Mouse (Mus musculus) MEL (cell line): Measurements from ENCODE around the gene Babam2. TPM values are rescaled to one million over a fixed set of nuclear protein-coding genes. Genes with fewer than 3 reads are reported as not detected.

Source experiments
- DNase-seq: peaks from one replicate; pipeline ENCODE4 v3.0.0; 2011; ENCODE audit warnings: low read depth, low spot score
- H3K27ac ChIP-seq: 2 replicates; pipeline ENCODE4 v1.5.1; 2012; ENCODE audit warnings: low read depth, mild to moderate bottlenecking, control low read depth, low read length, moderate library complexity; ENCODE audit not compliant: control insufficient read depth
- H3K27me3 ChIP-seq, 2 experiments: fragments of 150-350 bp in 1 of 2; sonication (generic) in 1 of 2; 2 replicates each; pipeline ENCODE4 v1.6.1; 2012; ENCODE audit warnings: low read length in 2 of 2, mild to moderate bottlenecking in 2 of 2, improper control_type of control experiment in 1 of 2, moderate library complexity in 1 of 2; ENCODE audit not compliant: insufficient read depth in 2 of 2, control insufficient read depth in 1 of 2
- H3K36me3 ChIP-seq, 2 experiments: 2 replicates each; pipeline ENCODE4 v1.6.1; 2012 to 2014; ENCODE audit warnings: low read length in 2 of 2, improper control_type of control experiment in 1 of 2, inconsistent platforms in 1 of 2, mild to moderate bottlenecking in 1 of 2; ENCODE audit not compliant: insufficient read depth in 2 of 2, control insufficient read depth in 1 of 2
- H3K4me1 ChIP-seq, 2 experiments: fragments of 150-350 bp in 1 of 2; sonication (generic) in 1 of 2; 2 replicates each; pipeline ENCODE4 v1.6.1; 2012; ENCODE audit warnings: low read length in 2 of 2, improper control_type of control experiment in 1 of 2, mild to moderate bottlenecking in 1 of 2; ENCODE audit not compliant: insufficient read depth in 2 of 2, control insufficient read depth in 1 of 2
- H3K4me3 ChIP-seq, 2 experiments: fragments of 150-350 bp in 1 of 2; sonication (generic) in 1 of 2; 2 replicates each; pipeline ENCODE4 v1.5.1; 2012; ENCODE audit warnings: low read depth in 2 of 2, low read length in 2 of 2, mild to moderate bottlenecking in 2 of 2, moderate library complexity in 2 of 2, control low read depth in 1 of 2, improper control_type of control experiment in 1 of 2; ENCODE audit not compliant: control insufficient read depth in 1 of 2, insufficient read depth in 1 of 2
- H3K79me2 ChIP-seq: 2 replicates; pipeline ENCODE4 v1.6.1; 2012; ENCODE audit warnings: mild to moderate bottlenecking, low read length, moderate library complexity; ENCODE audit not compliant: control insufficient read depth, poor library complexity, insufficient read depth
- H3K9ac ChIP-seq: 2 replicates; pipeline ENCODE4 v1.6.1; 2012; ENCODE audit warnings: low read depth, mild to moderate bottlenecking, control low read depth, low read length, moderate library complexity; ENCODE audit not compliant: control insufficient read depth, poor library complexity, severe bottlenecking
- H3K9me3 ChIP-seq: fragments of 150-350 bp; sonication (generic); replicated peaks from 2 replicates; pipeline ENCODE4 v1.6.1; 2012; ENCODE audit warnings: mild to moderate bottlenecking, low read length, improper control_type of control experiment, moderate library complexity; ENCODE audit not compliant: insufficient read depth
- CHD1 ChIP-seq: IDR thresholded peaks from 2 replicates; pipeline ENCODE4 v1.6.1; 2012; ENCODE audit warnings: low read depth, mild to moderate bottlenecking, inconsistent platforms, low read length, improper control_type of control experiment
- CTCF ChIP-seq, 3 experiments: IDR thresholded peaks in 2 of 3; conservative IDR thresholded peaks in 1 of 3; 2 replicates each; pipeline ENCODE4 v1.5.1; 2011 to 2012; ENCODE audit warnings: low read length in 3 of 3, low read depth in 2 of 3, mild to moderate bottlenecking in 2 of 3, improper control_type of control experiment in 1 of 3, inconsistent platforms in 1 of 3, mixed read lengths in 1 of 3, moderate library complexity in 1 of 3; ENCODE audit not compliant: control insufficient read depth in 1 of 3, insufficient read depth in 1 of 3, poor library complexity in 1 of 3, severe bottlenecking in 1 of 3
- ELF1 ChIP-seq: IDR thresholded peaks from 2 replicates; pipeline ENCODE4 v1.6.1; 2014; ENCODE audit warnings: low read depth, mild to moderate bottlenecking, inconsistent platforms, low read length, improper control_type of control experiment, moderate library complexity
- EP300 ChIP-seq, 2 experiments: IDR thresholded peaks; 2 replicates each; pipeline ENCODE4 v1.6.1; 2011; ENCODE audit warnings: improper control_type of control experiment in 2 of 2, low read length in 2 of 2, low read depth in 1 of 2, mild to moderate bottlenecking in 1 of 2
- GABPA ChIP-seq: IDR thresholded peaks from 2 replicates; pipeline ENCODE4 v1.6.1; 2012; ENCODE audit warnings: low read depth, mild to moderate bottlenecking, inconsistent platforms, low read length, improper control_type of control experiment, moderate library complexity
- GATA1 ChIP-seq: IDR thresholded peaks from 2 replicates; pipeline ENCODE4 v1.6.1; 2011; ENCODE audit warnings: low read depth, low read length, improper control_type of control experiment
- HCFC1 ChIP-seq: IDR thresholded peaks from 2 replicates; pipeline ENCODE4 v1.6.1; 2012; ENCODE audit warnings: low read depth, mild to moderate bottlenecking, inconsistent platforms, low read length, improper control_type of control experiment, moderate library complexity
- KAT2A ChIP-seq: conservative IDR thresholded peaks from 2 replicates; pipeline ENCODE4 v1.6.1; 2012; ENCODE audit warnings: low read depth, low read length, improper control_type of control experiment, inconsistent platforms
- MAFK ChIP-seq: IDR thresholded peaks from 2 replicates; pipeline ENCODE4 v1.6.1; 2011; ENCODE audit warnings: low read depth, mild to moderate bottlenecking, low read length, improper control_type of control experiment, borderline replicate concordance
- MYC ChIP-seq: IDR thresholded peaks from 2 replicates; pipeline ENCODE4 v1.6.1; 2011; ENCODE audit warnings: low read depth, mild to moderate bottlenecking, low read length, improper control_type of control experiment, moderate library complexity
- NELFE ChIP-seq: IDR thresholded peaks from 2 replicates; pipeline ENCODE4 v1.6.1; 2011; ENCODE audit warnings: low read depth, low read length, improper control_type of control experiment
- NRF1 ChIP-seq: IDR thresholded peaks from 2 replicates; pipeline ENCODE4 v1.6.1; 2014; ENCODE audit warnings: low read depth, mild to moderate bottlenecking, inconsistent platforms, low read length, improper control_type of control experiment, moderate library complexity; ENCODE audit not compliant: poor library complexity, insufficient read depth, severe bottlenecking
- POLR2A ChIP-seq, 2 experiments: IDR thresholded peaks; 2 replicates each; pipeline ENCODE4 v1.6.1; 2011 to 2012; ENCODE audit warnings: low read length in 2 of 2, mild to moderate bottlenecking in 2 of 2, control low read depth in 1 of 2, improper control_type of control experiment in 1 of 2, low read depth in 1 of 2, moderate library complexity in 1 of 2; ENCODE audit not compliant: control insufficient read depth in 1 of 2, insufficient read depth in 1 of 2, poor library complexity in 1 of 2
- RAD21 ChIP-seq: IDR thresholded peaks from 2 replicates; pipeline ENCODE4 v1.6.1; 2011; ENCODE audit warnings: mild to moderate bottlenecking, low read depth, low read length, improper control_type of control experiment
- TAL1 ChIP-seq: IDR thresholded peaks from 2 replicates; pipeline ENCODE4 v1.6.1; 2012; ENCODE audit warnings: mild to moderate bottlenecking, inconsistent platforms, low read length, moderate library complexity, mixed read lengths
- ZC3H11A ChIP-seq: IDR thresholded peaks from 2 replicates; pipeline ENCODE4 v1.6.1; 2012; ENCODE audit warnings: low read depth, mild to moderate bottlenecking, inconsistent platforms, low read length, improper control_type of control experiment
- ZKSCAN1 ChIP-seq: IDR thresholded peaks from 2 replicates; pipeline ENCODE4 v1.6.1; 2012; ENCODE audit warnings: low read depth, mild to moderate bottlenecking, inconsistent platforms, low read length, improper control_type of control experiment, moderate library complexity
- polyA plus RNA-seq, 2 experiments: library from polyadenylated mRNA; stranded (reverse) in 1 of 2; unstranded in 1 of 2; fragments of >175 nt in 1 of 2; fragments of >200 nt in 1 of 2; gene quantifications; 2 replicates each; pipeline versions ENCODE4 v1.2.1 to v1.2.4; 2012; ENCODE audit warnings: low replicate concordance in 2 of 2, low read depth in 1 of 2; ENCODE audit not compliant: insufficient read length in 2 of 2, insufficient read depth in 1 of 2, missing spikeins in 1 of 2
- total RNA-seq: library from RNA; depleted of rRNA; stranded (reverse); fragments of 300-350 nt; gene quantifications from 2 replicates; pipeline ENCODE4 v1.2.3, GENCODE M21; 2012

Babam2 gene
- total and polyA plus RNA-seq, 3 experiments = 43.3 to 86.6 TPM; not detected in 1

GRCm38 (mm10) chr5:32122363-32122762 lies 424.9 kb downstream of the Babam2 start:
- H3K4me3 ChIP-seq = no peak overlapping the region
- H3K9me3 ChIP-seq = no peaks in the 10 kb centered on the region
- peaks cover 0 to 8% of the 10 kb centered on the region in 2 experiments; a peak in 1 of 4 replicates for H3K4me1 ChIP-seq
- no peak overlapping the region for H3K27ac ChIP-seq
- no peaks in the 10 kb centered on the region for H3K36me3 ChIP-seq
- DNase-seq = peak; percentile 44
- H3K27me3 ChIP-seq = peaks cover 0 to 7% of the 10 kb centered on the region in 2 experiments; a peak in 3 of 4 replicates
- H3K9ac ChIP-seq = no peak overlapping the region
- TF ChIP-seq GATA1 (0 out of 2 replicates have a peak, but pooled peaks have one; percentile 21), MYC (no peak)
- H3K79me2 ChIP-seq = no peaks in the 10 kb centered on the region

GRCm38 (mm10) chr5:32124957-32125356 lies 427.5 kb downstream of the Babam2 start:
- Histone ChIP-seq H3K9ac (no peak overlapping the region), H3K27ac (no peak overlapping the region), H3K4me3 (no peak overlapping the region), H3K79me2 (no peaks in the 10 kb centered on the region), H3K36me3 (no peaks in the 10 kb centered on the region), H3K4me1 (peaks cover 0 to 8% of the 10 kb centered on the region in 2 experiments; a peak in 1 of 4 replicates), H3K27me3 (peaks cover 0 to 3% of the 10 kb centered on the region in 2 experiments; a peak in 1 of 4 replicates), H3K9me3 (no peaks in the 10 kb centered on the region)
- TF ChIP-seq GATA1 = no peak
- no peak for DNase-seq

- Histone ChIP-seq H3K79me2 (no peaks in the 10 kb centered on the region), H3K4me1 (peaks cover 0 to 5% of the 10 kb centered on the region in 2 experiments; a peak in 1 of 4 replicates), H3K36me3 (no peaks in the 10 kb centered on the region), H3K9me3 (no peaks in the 10 kb centered on the region), H3K27ac (no peak overlapping the region), H3K4me3 (no peak overlapping the region), H3K27me3 (peaks cover 0 to 3% of the 10 kb centered on the region in 2 experiments; a peak in 1 of 4 replicates), H3K9ac (no peak overlapping the region)
- TF ChIP-seq GABPA = no peak
- no peak for TF ChIP-seq CHD1
- TF ChIP-seq ZKSCAN1 = no peak
- no peak for TF ChIP-seq ZC3H11A
- TF ChIP-seq HCFC1 = no peak
- TF ChIP-seq RAD21 = no peak
- TF ChIP-seq ELF1 = no peak
- no peak for TF ChIP-seq CTCF (IDR thresholded peaks at IDR 0.05 in 2 of 3, conservative IDR thresholded peaks at IDR 0.05 in 1 of 3; ENCODE audit: control insufficient read depth in 1 of 3, insufficient read depth in 1 of 3, low read depth in 2 of 3, low read length in 3 of 3, poor library complexity in 1 of 3, severe bottlenecking in 1 of 3)
- no peak for TF ChIP-seq POLR2A (IDR thresholded peaks at IDR 0.05; ENCODE audit: control insufficient read depth in 1 of 2, insufficient read depth in 1 of 2, low read depth in 1 of 2, low read length in 2 of 2, poor library complexity in 1 of 2)
- TF ChIP-seq NRF1 = no peak
- no peak for TF ChIP-seq KAT2A
- TF ChIP-seq MAFK = no peak
- no peak for TF ChIP-seq TAL1
- TF ChIP-seq NELFE = no peak
- no peak for TF ChIP-seq EP300 (IDR thresholded peaks at IDR 0.05; ENCODE audit: low read depth in 1 of 2, low read length in 2 of 2)
- DNase-seq = no peak
Measured at GRCm38 (mm10) chr5:32127226-32127625, 429.7 kb downstream of the Babam2 start.
